Mouse (Mus musculus) CH12.LX (cell line): ENCODE results near the gene Pdxdc1.
"Not testable (repeated sequence)": the region's sequence is repeated elsewhere in the genome, so short reads cannot be mapped to it uniquely, and the experiment has no call there.

ENCODE experiments used
- CHD2 ChIP-seq: IDR thresholded peaks from 2 replicates; pipeline ENCODE4 v1.6.1; 2011; ENCODE audit warnings: low read length, improper control_type of control experiment
- EP300 ChIP-seq: IDR thresholded peaks from 2 replicates; pipeline ENCODE4 v1.6.1; 2011; ENCODE audit warnings: low read length, improper control_type of control experiment
- HCFC1 ChIP-seq: IDR thresholded peaks from 2 replicates; pipeline ENCODE4 v1.6.1; 2012; ENCODE audit warnings: low read depth, mild to moderate bottlenecking, inconsistent platforms, low read length, improper control_type of control experiment
- NELFE ChIP-seq: IDR thresholded peaks from 2 replicates; pipeline ENCODE4 v1.6.1; 2011; ENCODE audit warnings: low read depth, low read length, improper control_type of control experiment

- TF ChIP-seq EP300, HCFC1, NELFE, CHD2: not testable (repeated sequence)
Measured at GRCm38 (mm10) chr16:13793441-13793840, 109.5 kb downstream of the Pdxdc1 start.
